Mouse (Mus musculus): ENCODE results near the gene Btbd3.

- TF ChIP-seq CTCF (IDR thresholded peaks at IDR 0.05; ENCODE audit: low read depth) (no peak), EP300 (optimal IDR thresholded peaks at IDR 0.05) (no peak)
Observed at GRCm38 (mm10) chr2:138406703-138407102, 150.3 kb downstream of the Btbd3 start.
